Mouse (Mus musculus) urinary bladder, postnatal 4 days (tissue): ENCODE measurements around the gene Fam126b.
"Not testable (repeated sequence)": the region's sequence is repeated elsewhere in the genome, so short reads cannot be mapped to it uniquely, and the experiment has no call there.

ENCODE experiments used
- DNase-seq, 2 experiments: peaks; one replicate each; pipeline ENCODE4 v3.0.0; 2021 to 2022; ENCODE audit warnings: low spot score in 2 of 2

Fam126b gene

GRCm38 (mm10) chr1:58586171-58586997 lies at the start of gene Fam126b, which contains the start of gene Ndufb3:
TSS of gene Fam126b (minus strand) at chr1:58586323.
TSS of gene Ndufb3 (plus strand) at chr1:58586384.
- peak; percentile 82 to 88 for DNase-seq

GRCm38 (mm10) chr1:58628847-58629246 lies 42.7 kb upstream of the Fam126b start:
- DNase-seq: not testable (repeated sequence)

- DNase-seq: no peak
Measured at GRCm38 (mm10) chr1:58621996-58622748, 36.0 kb upstream of the Fam126b start.

GRCm38 (mm10) chr1:58621251-58621650 lies 35.1 kb upstream of the Fam126b start:
- DNase-seq: no peak

GRCm38 (mm10) chr1:58618766-58619165 lies 32.6 kb upstream of the Fam126b start:
- DNase-seq: no peak

GRCm38 (mm10) chr1:58617978-58618668 lies 32.0 kb upstream of the Fam126b start:
- no peak for DNase-seq

GRCm38 (mm10) chr1:58617076-58617475 lies 31.0 kb upstream of the Fam126b start:
- no peak for DNase-seq

GRCm38 (mm10) chr1:58616176-58616575 lies 30.1 kb upstream of the Fam126b start:
- DNase-seq: no peak

- no peak for DNase-seq
Measured at GRCm38 (mm10) chr1:58615146-58615545, 29.0 kb upstream of the Fam126b start.

GRCm38 (mm10) chr1:58614424-58614823 lies 28.3 kb upstream of the Fam126b start:
- DNase-seq: no peak

GRCm38 (mm10) chr1:58613786-58614185 lies 27.7 kb upstream of the Fam126b start:
- peak in 1 of 2 experiments; percentile 73 for DNase-seq

- DNase-seq: no peak
Measured at GRCm38 (mm10) chr1:58610611-58611010, 24.5 kb upstream of the Fam126b start.

GRCm38 (mm10) chr1:58610166-58610565 lies 24.0 kb upstream of the Fam126b start:
- DNase-seq: no peak

GRCm38 (mm10) chr1:58609591-58609990 lies 23.5 kb upstream of the Fam126b start:
- not testable (repeated sequence) for DNase-seq

- no peak for DNase-seq
Measured at GRCm38 (mm10) chr1:58603738-58604137, 17.6 kb upstream of the Fam126b start.

GRCm38 (mm10) chr1:58602681-58603080 lies 16.6 kb upstream of the Fam126b start:
- DNase-seq: no peak

- no peak for DNase-seq
Measured at GRCm38 (mm10) chr1:58587491-58587890, 1.4 kb upstream of the Fam126b start.

- no peak for DNase-seq
Measured at GRCm38 (mm10) chr1:58585373-58586170, 551 bp downstream of the Fam126b start.

GRCm38 (mm10) chr1:58584271-58584670 lies 1.9 kb downstream of the Fam126b start:
- DNase-seq: no peak

GRCm38 (mm10) chr1:58582611-58583010 lies 3.5 kb downstream of the Fam126b start:
- no peak for DNase-seq

GRCm38 (mm10) chr1:58579179-58579578 lies 6.9 kb downstream of the Fam126b start:
- DNase-seq: no peak
